Mouse (Mus musculus) CD4-positive, CD25-positive, alpha-beta regulatory T cell (primary cell): ENCODE data around the gene Prps1l1. TPM values are rescaled to one million over a fixed set of nuclear protein-coding genes. Genes with fewer than 3 reads are reported as not detected.

ENCODE experiments used
- polyA plus RNA-seq: library from polyadenylated mRNA; unstranded; fragments of 100-300 nt; shearing (Covaris generic); gene quantifications from one replicate; pipeline ENCODE4 v1.2.1, GENCODE M21; 2017

Gene Prps1l1
- 0.35 TPM for polyA plus RNA-seq

GRCm38 (mm10) chr12:34984461-34984860 is at the start of gene Prps1l1:
TSS of gene Prps1l1 (plus strand) at chr12:34984761.

Other genes starting within 250 kb of the Prps1l1 start
- gene Hdac9, start 67.7 kb upstream of the Prps1l1 start, polyA plus RNA-seq: 5.2 TPM
- 35.4 TPM for gene Snx13, start 62.4 kb downstream of the Prps1l1 start, polyA plus RNA-seq